In genomic region chr16:58623944-58624343, GRCm38 (mm10) we compare ENCODE assay signal across 11 mouse cellular contexts. TPM values are rescaled to one million over a fixed set of nuclear protein-coding genes. Genes with fewer than 3 reads are reported as not detected.
DNase-seq lines count a peak whose midpoint lies in the region; ATAC-seq lines count a peak whose summit lies in the region.
"Had no signal": no experiment of that assay in that cellular context is flagged by ENCODE, and none has a peak within 500 bp of the region (broad histone marks: within the 10 kb centered on the region; RNA-seq: fewer than 3 reads in every experiment).

No protein-coding gene starts in this region.

- H3K27me3 ChIP-seq in neural tube, embryonic 15.5 days (replicated peaks), result no peaks in the 10 kb centered on the region
- no peaks in the 10 kb centered on the region for H3K27me3 ChIP-seq in embryonic facial prominence, embryonic 11.5 days (ENCODE audit: control insufficient read depth, insufficient read depth, low read length)
- H3K27me3 ChIP-seq in limb, embryonic 10.5 days (ENCODE audit: low read depth, poor library complexity, severe bottlenecking), result no peaks in the 10 kb centered on the region
- H3K27me3 ChIP-seq: lung, embryonic 15.5 days had no signal

- H3K36me3 ChIP-seq in neural tube, embryonic 15.5 days, result no peaks in the 10 kb centered on the region
- no peaks in the 10 kb centered on the region for H3K36me3 ChIP-seq in embryonic facial prominence, embryonic 11.5 days (replicated peaks; ENCODE audit: control insufficient read depth, insufficient read depth, low read depth, low read length)
- no peaks in the 10 kb centered on the region for H3K36me3 ChIP-seq in limb, embryonic 10.5 days
- H3K36me3 ChIP-seq: lung, embryonic 15.5 days had no signal

- no peak overlapping the region for H3K9ac ChIP-seq in neural tube, embryonic 15.5 days (replicated peaks)
- no peak overlapping the region for H3K9ac ChIP-seq in embryonic facial prominence, embryonic 11.5 days (replicated peaks; ENCODE audit: low read length)
- H3K9ac ChIP-seq: lung, embryonic 15.5 days had no signal

- no peak for ATAC-seq in neural tube, embryonic 15.5 days (ENCODE audit: low FRiP score)
- no peak for ATAC-seq in embryonic facial prominence, embryonic 11.5 days (replicated peaks; ENCODE audit: insufficient number of reproducible peaks, low FRiP score, low TSS enrichment, low read depth)

- no peak overlapping the region for H3K4me3 ChIP-seq in neural tube, embryonic 15.5 days (replicated peaks)
- no peak overlapping the region for H3K4me3 ChIP-seq in embryonic facial prominence, embryonic 11.5 days (ENCODE audit: low read depth, low read length)
- no peak overlapping the region for H3K4me3 ChIP-seq in limb, embryonic 10.5 days
- H3K4me3 ChIP-seq: erythroblast, embryonic 14.5 days; lung, embryonic 15.5 days had no signal

- no peaks in the 10 kb centered on the region for H3K9me3 ChIP-seq in neural tube, embryonic 15.5 days (replicated peaks)
- no peaks in the 10 kb centered on the region for H3K9me3 ChIP-seq in embryonic facial prominence, embryonic 11.5 days (replicated peaks; ENCODE audit: control insufficient read depth, low read length)
- H3K9me3 ChIP-seq in limb, embryonic 10.5 days (replicated peaks), result no peaks in the 10 kb centered on the region
- H3K9me3 ChIP-seq: lung, embryonic 15.5 days had no signal

- 90% methylated on average over 6 of the region's 6 CpGs for WGBS in neural tube, embryonic 15.5 days
- WGBS in embryonic facial prominence, embryonic 11.5 days, result 84% methylated on average over 6 of the region's 6 CpGs
- WGBS in limb, embryonic 10.5 days, result 90% methylated on average over 6 of the region's 6 CpGs

- no peak overlapping the region for H3K27ac ChIP-seq in neural tube, embryonic 15.5 days (replicated peaks)
- H3K27ac ChIP-seq in embryonic facial prominence, embryonic 11.5 days (replicated peaks; ENCODE audit: low read depth, low read length), result no peak overlapping the region
- H3K27ac ChIP-seq in limb, embryonic 10.5 days, result no peak overlapping the region
- H3K27ac ChIP-seq: lung, embryonic 15.5 days had no signal

- DNase-seq in adrenal gland, adult 2 months, result peak; percentile 22
- no peak for DNase-seq in adrenal gland, adult 18-20 months (ENCODE audit: low spot score in 2 of 2)
- DNase-seq in neural tube, embryonic 10.5 days (ENCODE audit: extremely low spot score, low spot score), result peak; percentile 18
- DNase-seq in embryonic facial prominence, embryonic 11.5 days (ENCODE audit: low spot score), result peak; percentile 56
- DNase-seq in kidney, adult 8-10 months, result peak; percentile 38 to 48
- DNase-seq in limb, embryonic 10.5 days (ENCODE audit: low spot score), result peak; percentile 35
- peak; percentile 6 for DNase-seq in retina, postnatal 7 days (ENCODE audit: low read depth, low spot score)

- H3K4me1 ChIP-seq in neural tube, embryonic 15.5 days, result no peaks in the 10 kb centered on the region
- H3K4me1 ChIP-seq in embryonic facial prominence, embryonic 11.5 days (ENCODE audit: control insufficient read depth, insufficient read depth, low read length), result no peaks in the 10 kb centered on the region
- H3K4me1 ChIP-seq in limb, embryonic 10.5 days, result 0 out of 2 replicates have a peak, but pooled peaks cover 2% of the 10 kb centered on the region
- H3K4me1 ChIP-seq: lung, embryonic 15.5 days had no signal

- no peak overlapping the region for H3K4me2 ChIP-seq in neural tube, embryonic 15.5 days
- no peak overlapping the region for H3K4me2 ChIP-seq in embryonic facial prominence, embryonic 11.5 days (ENCODE audit: low read depth, low read length)
- H3K4me2 ChIP-seq: lung, embryonic 15.5 days had no signal

RNA-seq across cellular contexts. Expression of gene Gm813, which starts 7.2 kb away (rescaled TPM):
- not detected for total RNA-seq in adrenal gland, adult 2 months (2021)
- polyA plus RNA-seq in adrenal gland, adult 2 months (2012; rRNA removed), result not detected in 2 replicates
- total RNA-seq in adrenal gland, adult 18-20 months (2021), result not detected
- not detected in 2 replicates for polyA plus RNA-seq in neural tube, embryonic 15.5 days (2015; fragmentation: Nextera tagmentation; extraction: Ambion mirVana)
- polyA plus RNA-seq in embryonic facial prominence, embryonic 11.5 days (2014; fragmentation: Nextera tagmentation; extraction: Ambion mirVana), result not detected in 2 replicates
- polyA plus RNA-seq in limb, embryonic 10.5 days (2016; fragmentation: Nextera tagmentation; extraction: Ambion mirVana), result not detected in 2 replicates
- polyA plus RNA-seq: C2C12; erythroblast, embryonic 14.5 days; lung, embryonic 15.5 days had no signal

RNA-seq across cellular contexts. Expression of gene E330017A01Rik, which starts 14.6 kb away (rescaled TPM):
- not detected for total RNA-seq in adrenal gland, adult 2 months (2021)
- polyA plus RNA-seq in adrenal gland, adult 2 months (2012; rRNA removed), result not detected in 2 replicates
- not detected for total RNA-seq in adrenal gland, adult 18-20 months (2021)
- not detected in 2 replicates for polyA plus RNA-seq in neural tube, embryonic 15.5 days (2015; fragmentation: Nextera tagmentation; extraction: Ambion mirVana)
- polyA plus RNA-seq in embryonic facial prominence, embryonic 11.5 days (2014; fragmentation: Nextera tagmentation; extraction: Ambion mirVana), result not detected in 2 replicates
- polyA plus RNA-seq in limb, embryonic 10.5 days (2016; fragmentation: Nextera tagmentation; extraction: Ambion mirVana), result not detected in 2 replicates
- polyA plus RNA-seq: C2C12; erythroblast, embryonic 14.5 days; lung, embryonic 15.5 days had no signal

RNA-seq across cellular contexts. Expression of gene Cpox, which starts 46.1 kb away (rescaled TPM):
- 10 to 100 TPM; 12.2 to 17.0 TPM for total RNA-seq in adrenal gland, adult 2 months (2021)
- polyA plus RNA-seq in adrenal gland, adult 2 months (2012; rRNA removed), result 10.1 and 10.5 TPM in 2 replicates
- total RNA-seq in adrenal gland, adult 18-20 months (2021), result 10 to 100 TPM; 11.4 to 14.5 TPM
- 15.8 and 20.3 TPM in 2 replicates for polyA plus RNA-seq in neural tube, embryonic 15.5 days (2015; fragmentation: Nextera tagmentation; extraction: Ambion mirVana)
- 21.0 and 22.0 TPM in 2 replicates for polyA plus RNA-seq in embryonic facial prominence, embryonic 11.5 days (2014; fragmentation: Nextera tagmentation; extraction: Ambion mirVana)
- polyA plus RNA-seq in limb, embryonic 10.5 days (2016; fragmentation: Nextera tagmentation; extraction: Ambion mirVana), result 26.6 and 29.7 TPM in 2 replicates

Comparison
In these comparisons a context has a peak if more than half of its experiments do, and no peak if none do; other contexts are left out.
1. DNase-seq: peak in adrenal gland, adult 2 months (single experiment), neural tube, embryonic 10.5 days (single experiment), embryonic facial prominence, embryonic 11.5 days (single experiment), kidney, adult 8-10 months (2 of 2), limb, embryonic 10.5 days (single experiment) and retina, postnatal 7 days (single experiment); none in adrenal gland, adult 18-20 months (0 of 2).